Mouse (Mus musculus): ENCODE measurements around the gene Pxylp1.

Gene Pxylp1

GRCm38 (mm10) chr9:96827002-96827785 lies 65.3 kb downstream of the Pxylp1 start:
- in situ Hi-C loops (cut with MboI, MseI) = loop anchor here in 1 of 2 experiments (10.0 kb wide), 1 partner anchor 542 kb away; no protein-coding TSS in a partner anchor

DNA sequence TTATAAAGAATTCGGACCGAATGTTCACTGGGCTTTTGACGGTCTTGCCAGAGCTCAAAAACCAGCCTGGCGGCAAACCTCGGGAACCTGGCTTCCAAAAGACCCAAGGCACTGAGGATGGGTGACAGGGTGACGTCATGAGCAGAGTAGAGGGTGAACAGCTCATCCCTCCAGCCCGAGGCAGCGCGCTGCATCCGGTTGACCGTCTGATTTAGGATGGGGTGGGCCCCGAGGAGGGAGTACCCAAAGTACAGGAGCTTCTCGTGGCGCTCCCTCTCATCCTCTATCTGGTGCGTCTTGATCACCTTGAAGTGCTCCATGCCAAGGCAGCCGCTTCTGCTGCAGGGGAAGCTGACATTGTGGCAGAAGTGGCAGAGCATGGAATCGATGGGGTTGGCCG lies 67.6 kb downstream of the Pxylp1 start:
- in situ Hi-C loops (cut with MboI, MseI) = loop anchor here in 1 of 2 experiments (10.0 kb wide), 1 partner anchor 540 kb away; no protein-coding TSS in a partner anchor

- in situ Hi-C loops (cut with MboI, MseI) = loop anchor here in 1 of 2 experiments (10.0 kb wide), 1 partner anchor 539 kb away; no protein-coding TSS in a partner anchor
These were observed 68.4 kb downstream of the Pxylp1 start for GRCm38 (mm10) chr9:96824026-96824425.

- in situ Hi-C loops (cut with MboI, MseI) = loop anchor here in 1 of 2 experiments (10.0 kb wide), 1 partner anchor 539 kb away; no protein-coding TSS in a partner anchor
These were observed 68.9 kb downstream of the Pxylp1 start for GRCm38 (mm10) chr9:96823541-96823940.

GRCm38 (mm10) chr9:96823005-96823404 lies 69.5 kb downstream of the Pxylp1 start:
- in situ Hi-C loops (cut with MboI, MseI) = loop anchor here in 1 of 2 experiments (10.0 kb wide), 1 partner anchor 538 kb away; no protein-coding TSS in a partner anchor

- in situ Hi-C loops (cut with MboI, MseI) = loop anchor here (5.0 kb wide), 3 partner anchors 147 to 247 kb away; no protein-coding TSS in a partner anchor
These were observed 73.5 kb downstream of the Pxylp1 start for GRCm38 (mm10) chr9:96818822-96819481.

DNA sequence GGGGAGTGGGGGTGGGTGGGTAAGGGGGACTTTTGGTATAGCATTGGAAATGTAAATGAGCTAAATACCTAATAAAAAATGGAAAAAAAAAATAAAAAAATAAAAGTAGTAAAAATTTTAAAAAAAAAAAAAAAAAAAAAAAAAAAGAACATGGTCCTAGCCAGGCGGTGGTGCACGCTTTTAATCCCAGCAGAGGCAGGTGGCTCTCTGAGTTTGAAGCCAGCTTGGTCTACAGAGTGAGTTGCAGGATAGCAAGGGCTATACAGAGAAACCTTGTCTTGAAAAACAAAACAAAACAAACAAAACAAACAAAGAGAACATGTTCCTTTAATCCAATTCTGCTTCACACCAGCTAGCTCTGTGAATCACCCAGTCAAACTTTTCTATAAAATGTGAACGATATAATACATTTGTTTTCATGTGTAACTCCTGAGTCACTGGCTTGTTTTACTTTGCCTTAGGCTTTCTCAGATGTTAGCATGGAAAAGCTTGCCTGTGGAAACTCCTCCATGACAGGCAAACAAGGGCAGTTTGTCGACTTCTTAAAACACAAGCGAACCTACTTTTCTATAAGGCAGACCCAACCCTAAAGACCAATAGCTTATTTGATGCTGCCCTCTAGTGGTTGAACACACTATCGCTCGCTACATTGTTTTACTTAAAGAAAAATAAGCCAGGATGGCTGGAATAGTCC lies 74.2 kb downstream of the Pxylp1 start:
- in situ Hi-C loops (cut with MboI, MseI) = loop anchor here (5.0 kb wide), 3 partner anchors 146 to 246 kb away; no protein-coding TSS in a partner anchor

DNA sequence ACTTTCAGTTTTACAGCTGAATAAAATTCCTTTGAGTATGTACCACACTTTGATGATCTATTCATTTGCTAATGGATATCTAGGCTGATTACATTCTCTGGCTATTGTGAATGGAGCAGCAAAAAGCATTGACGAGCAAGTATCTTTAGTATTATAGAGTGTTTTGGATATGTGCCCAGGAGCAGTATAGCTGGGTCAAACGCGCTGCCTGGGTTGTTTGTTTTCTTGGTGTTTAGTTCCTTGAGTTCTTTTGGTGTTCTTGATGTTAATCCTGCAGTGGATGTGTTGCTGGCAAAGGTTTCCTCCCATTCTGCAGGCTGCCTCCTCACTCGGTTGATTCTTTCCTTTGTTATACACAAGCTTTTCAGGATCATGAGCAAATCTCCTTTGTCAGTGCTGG lies 80.5 kb downstream of the Pxylp1 start:
- in situ Hi-C loops (cut with MboI, MseI) = no loop called here

DNA sequence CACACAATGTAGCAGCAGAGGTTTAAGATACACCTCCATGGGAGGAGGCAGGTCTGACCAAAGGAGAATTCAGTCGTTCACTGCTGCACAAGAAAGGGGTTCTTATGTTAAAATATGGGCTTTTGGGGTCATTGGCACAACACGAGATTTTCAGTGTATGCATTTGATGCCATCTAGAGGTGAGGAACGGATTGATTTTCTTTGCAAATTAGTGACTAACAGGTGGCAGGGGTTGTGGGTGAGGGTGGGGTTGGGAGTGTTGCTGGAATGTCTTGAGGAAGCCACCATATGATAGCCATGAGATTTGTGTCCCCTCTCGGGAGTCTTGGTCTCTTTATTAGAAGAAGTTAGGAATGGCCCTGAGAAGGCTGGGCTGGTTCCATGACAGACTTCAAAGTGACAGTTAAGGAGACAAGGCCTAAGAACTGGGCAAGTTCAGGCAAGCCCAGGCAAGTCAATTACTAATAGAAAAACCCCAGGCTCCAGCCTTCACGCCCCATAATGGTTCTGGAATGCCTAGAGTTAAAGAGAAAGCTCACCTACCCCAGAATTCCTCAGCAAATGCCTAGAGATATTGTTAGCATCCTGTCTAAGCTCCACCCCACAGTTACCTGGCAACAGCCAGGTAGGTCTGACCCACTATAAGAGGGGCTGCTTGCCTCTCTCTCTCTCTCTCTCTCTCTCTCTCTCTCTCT lies 92.2 kb downstream of the Pxylp1 start:
- in situ Hi-C loops (cut with MboI, MseI) = no loop called here

- in situ Hi-C loops (cut with MboI, MseI) = no loop called here
These were observed 95.2 kb downstream of the Pxylp1 start for GRCm38 (mm10) chr9:96797311-96797710.

- in situ Hi-C loops (cut with MboI, MseI) = no loop called here
These were observed 97.0 kb downstream of the Pxylp1 start for GRCm38 (mm10) chr9:96795399-96795928.

DNA sequence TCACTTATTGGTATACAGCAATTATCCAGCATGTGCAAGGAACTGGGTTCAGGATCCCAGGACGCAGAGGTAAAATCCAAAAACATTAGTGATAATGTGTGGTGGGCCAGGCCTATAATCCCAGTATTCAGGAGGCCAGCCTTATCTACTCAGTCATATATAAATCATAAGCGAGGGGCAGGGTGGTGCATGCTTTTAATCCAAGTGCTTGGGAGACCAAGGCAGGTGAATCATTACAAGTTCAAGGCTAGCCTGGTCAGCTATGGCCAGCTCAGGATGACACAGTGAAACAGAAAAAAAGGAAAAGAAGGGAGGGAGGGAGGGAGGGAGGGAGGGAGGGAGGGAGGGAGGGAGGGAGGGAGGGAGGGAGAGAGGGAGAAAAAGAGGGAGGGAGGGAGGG lies 97.9 kb downstream of the Pxylp1 start:
- in situ Hi-C loops (cut with MboI, MseI) = no loop called here

GRCm38 (mm10) chr9:96792543-96792942 lies 99.9 kb downstream of the Pxylp1 start:
- in situ Hi-C loops (cut with MboI, MseI) = no loop called here

- in situ Hi-C loops (cut with MboI, MseI) = no loop called here
These were observed 102.0 kb downstream of the Pxylp1 start for GRCm38 (mm10) chr9:96790389-96791007.

GRCm38 (mm10) chr9:96789906-96790305 lies 102.6 kb downstream of the Pxylp1 start:
- in situ Hi-C loops (cut with MboI, MseI) = no loop called here

DNA sequence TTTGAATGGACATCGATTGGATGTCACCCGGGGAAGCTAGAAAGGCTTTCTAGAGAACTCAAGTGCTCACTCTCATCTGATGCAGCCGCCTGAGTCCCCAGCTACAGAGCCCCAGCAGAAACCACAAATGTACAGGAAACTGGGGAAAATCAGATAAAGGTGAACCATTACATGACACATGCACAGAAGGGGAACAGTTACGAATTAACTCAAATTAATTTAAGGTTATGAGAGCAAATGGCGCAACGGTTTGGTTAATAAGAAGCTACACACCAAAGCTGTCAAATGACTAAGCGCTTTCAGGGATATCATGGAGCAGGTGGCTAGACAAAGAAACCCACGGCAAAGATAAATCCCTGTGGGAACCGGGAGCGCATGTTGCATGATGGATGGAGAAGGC lies 104.7 kb downstream of the Pxylp1 start:
- in situ Hi-C loops (cut with MboI, MseI) = no loop called here

DNA sequence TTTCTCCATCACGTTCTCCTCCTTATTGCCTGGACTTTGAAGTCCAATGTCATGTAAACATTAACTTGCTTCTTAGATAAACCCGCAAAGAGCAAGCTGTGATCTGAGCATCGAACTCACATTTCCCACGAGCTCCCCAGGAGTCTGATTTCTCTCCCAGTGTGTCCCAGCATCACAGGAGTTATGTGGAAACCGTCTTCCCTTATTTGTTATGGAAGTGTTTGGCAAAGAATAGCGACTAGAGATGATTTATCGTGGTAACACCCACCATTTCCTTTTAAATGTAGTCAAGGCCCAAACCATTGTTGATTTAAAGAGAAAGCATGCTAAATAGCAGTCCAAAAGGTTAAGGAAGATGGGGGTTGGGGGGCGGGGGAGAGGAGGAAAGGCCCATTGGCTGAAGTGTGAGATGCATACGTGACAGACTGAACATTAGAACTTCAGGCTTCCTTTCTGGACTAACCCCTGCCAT lies 106.6 kb downstream of the Pxylp1 start:
- in situ Hi-C loops (cut with MboI, MseI) = no loop called here

DNA sequence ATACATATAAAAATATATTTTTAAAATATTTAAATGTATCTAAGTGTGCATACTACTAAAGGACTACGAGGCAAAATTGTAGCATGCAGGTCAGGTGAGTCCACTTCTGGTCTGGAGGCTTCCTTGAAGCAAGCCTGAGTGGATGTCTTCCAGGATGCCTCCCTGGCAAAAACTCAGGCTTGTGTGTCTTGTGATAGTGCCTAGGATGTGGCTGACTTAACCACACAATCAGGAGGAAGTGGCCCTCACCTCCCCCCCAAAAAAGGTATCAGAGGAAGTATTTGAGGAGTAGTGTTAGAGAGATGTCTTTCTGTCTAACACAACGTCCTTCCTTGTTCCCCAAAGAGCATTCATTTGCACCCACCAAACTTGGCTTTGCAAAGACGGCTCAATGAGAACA lies 107.3 kb downstream of the Pxylp1 start:
- in situ Hi-C loops (cut with MboI, MseI) = no loop called here

- in situ Hi-C loops (cut with MboI, MseI) = no loop called here
These were observed 108.8 kb downstream of the Pxylp1 start for GRCm38 (mm10) chr9:96783667-96784066.

DNA sequence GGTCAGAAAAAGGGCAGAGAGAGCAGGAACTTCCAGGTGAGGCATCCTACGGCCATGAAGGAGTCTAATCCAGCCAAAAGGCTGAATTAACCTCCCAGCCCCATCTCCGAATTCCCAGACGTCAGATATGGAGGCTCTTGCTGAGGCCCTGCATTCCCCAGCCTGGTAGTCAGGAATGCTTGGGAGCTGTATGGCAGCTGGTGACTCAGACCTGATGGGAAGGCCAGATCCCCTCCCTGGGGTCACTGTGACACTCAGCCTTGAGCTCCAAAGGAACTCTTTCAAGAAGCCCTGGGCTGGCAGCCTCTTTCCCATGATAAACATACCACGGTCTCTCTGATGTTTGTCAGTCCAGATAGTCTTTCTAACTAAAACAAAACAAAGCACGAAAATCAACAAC lies 109.2 kb downstream of the Pxylp1 start:
- in situ Hi-C loops (cut with MboI, MseI) = no loop called here

Measured in T-helper 17 cell (primary cell).